Mouse (Mus musculus): ENCODE data around the gene Tspan31.
A peak's percentile ranks its signal among the peaks of the same experiment; 100 is the strongest.
"Not testable (repeated sequence)": the region's sequence is repeated elsewhere in the genome, so short reads cannot be mapped to it uniquely, and the experiment has no call there.

The Tspan31 gene

DNA sequence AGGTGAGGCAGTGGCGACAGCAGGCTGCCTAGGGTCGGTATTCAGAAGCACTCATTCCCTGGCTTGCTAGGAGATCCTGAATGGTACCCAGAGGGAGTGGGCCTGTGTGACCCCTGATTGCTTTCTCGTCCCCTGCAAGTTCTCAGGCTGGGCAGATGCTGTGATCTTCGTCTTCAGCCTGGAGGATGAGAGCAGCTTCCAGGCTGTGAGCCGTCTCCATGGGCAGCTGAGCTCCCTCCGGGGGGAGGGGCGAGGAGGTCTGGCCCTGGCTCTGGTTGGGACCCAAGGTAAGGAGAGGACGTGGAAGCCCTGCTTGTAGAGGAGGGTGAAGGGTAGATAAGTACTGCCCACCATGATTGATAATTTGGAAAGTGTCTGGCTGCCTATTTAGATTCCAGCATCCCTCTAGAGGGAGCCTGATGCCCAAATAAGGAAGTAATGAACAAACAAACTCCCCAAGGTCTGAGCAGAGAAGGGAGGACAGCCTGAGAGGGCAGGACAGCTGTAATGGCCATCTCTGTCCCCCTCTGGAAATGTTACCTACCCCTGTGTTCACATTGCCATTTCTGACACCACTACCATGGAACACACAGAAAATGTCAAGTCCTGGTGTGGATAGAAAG, 13.3 kb upstream of the Tspan31 start:
- DNase-seq (ENCODE audit: low spot score): no peak

DNA sequence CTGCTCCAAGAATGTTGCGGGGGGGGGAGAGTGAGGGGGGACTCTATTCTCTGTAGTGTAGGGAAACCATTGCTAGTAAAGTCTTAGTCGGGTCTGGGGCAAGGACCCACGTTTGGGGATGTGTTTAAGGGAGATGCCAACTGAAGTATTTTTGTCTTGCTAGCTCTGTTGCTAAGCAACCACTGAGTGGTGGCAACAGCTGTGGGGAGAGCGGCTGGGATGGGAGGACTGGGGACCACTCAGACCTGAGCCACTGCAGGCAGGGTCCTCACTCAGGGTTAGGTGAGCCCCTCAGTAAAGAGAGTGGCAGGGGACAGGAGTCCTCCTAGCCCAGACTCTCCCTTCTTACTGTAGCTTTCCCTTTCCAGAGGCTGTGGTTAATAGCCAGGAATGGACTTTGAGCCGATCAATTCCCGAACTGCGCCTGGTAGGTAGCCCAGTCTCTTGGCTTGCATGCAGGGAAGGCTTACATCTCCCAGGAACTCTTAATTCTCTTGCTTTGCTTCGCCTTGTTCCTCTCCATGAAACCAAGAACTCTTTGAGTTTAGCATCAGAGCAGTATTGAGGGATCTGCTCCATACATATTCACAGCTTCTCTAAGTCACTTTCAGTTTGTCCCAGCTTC, 12.0 kb upstream of the Tspan31 start:
- no peak for DNase-seq (ENCODE audit: low spot score)

DNA sequence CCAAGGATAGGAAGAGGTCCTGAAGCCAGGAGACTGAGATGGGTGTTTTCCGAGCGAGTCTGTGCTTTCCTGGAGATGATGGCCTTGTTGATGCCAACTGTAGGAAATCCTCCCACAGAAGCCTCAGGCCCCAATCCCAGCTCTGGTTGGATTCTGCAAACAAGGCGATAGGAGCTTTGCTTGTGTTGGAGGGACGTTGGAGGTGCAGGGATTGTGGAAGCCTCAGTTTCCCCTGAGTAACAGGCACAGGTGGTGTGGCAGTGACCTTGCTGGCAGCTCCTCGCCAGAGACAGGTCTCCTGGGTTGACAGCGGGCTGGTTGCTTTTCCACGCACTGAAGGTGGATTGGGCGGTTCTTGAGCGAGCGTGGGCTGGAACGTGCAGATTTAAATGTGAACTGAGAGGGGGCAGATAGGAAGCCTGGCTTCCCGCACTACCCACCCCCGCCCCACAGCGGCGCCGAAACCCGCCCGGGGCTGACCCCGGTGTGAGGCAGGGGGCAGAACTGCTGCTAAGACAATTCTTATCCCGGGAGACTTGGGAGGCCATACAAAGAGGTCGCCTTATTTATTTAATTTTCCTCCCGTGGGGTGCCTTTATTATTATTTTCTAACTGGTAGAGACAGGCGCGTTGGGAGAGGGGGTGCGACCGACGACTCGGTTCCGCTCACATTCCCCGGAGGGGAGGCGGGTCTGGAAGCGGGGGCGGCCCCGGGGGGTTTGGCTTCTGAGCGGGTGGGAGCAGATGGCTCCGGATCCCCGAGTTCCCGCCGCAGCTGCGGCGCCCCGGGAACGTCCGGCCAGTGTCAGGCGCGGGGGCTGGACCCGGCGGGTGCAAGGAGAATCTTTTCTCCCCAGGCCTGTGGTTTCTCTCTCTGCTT, 11.1 kb upstream of the Tspan31 start:
- DNase-seq (ENCODE audit: low spot score): no peak

DNA sequence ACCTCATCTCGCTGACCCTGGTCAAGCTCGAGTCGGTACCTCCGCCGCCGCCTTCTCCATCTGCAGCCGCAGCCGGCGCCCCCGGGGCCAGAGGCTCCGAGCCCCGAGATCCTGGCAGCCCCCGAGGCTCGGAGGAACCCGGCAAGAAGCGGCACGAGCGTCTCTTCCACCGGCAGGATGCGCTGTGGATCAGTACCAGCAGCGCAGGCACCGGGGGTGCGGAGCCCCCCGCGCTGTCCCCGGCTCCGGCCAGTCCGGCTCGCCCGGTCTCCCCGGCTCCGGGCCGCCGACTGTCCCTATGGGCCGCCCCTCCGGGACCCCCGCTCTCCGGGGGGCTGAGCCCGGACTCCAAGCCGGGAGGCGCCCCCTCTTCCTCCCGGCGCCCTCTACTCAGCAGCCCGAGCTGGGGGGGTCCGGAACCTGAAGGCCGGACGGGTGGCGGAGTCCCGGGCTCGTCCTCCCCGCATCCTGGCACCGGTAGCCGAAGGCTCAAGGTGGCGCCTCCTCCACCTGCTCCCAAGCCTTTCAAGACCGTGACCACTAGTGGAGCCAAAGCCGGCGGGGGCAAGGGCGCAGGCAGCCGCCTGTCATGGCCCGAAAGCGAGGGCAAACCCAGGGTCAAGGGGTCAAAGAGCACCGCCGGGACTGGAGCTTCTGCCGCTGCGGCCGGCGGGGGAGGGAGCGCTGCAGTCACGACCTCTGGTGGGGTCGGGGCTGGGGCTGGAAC, 9.8 kb upstream of the Tspan31 start:
- DNase-seq (ENCODE audit: low spot score): no peak

DNA sequence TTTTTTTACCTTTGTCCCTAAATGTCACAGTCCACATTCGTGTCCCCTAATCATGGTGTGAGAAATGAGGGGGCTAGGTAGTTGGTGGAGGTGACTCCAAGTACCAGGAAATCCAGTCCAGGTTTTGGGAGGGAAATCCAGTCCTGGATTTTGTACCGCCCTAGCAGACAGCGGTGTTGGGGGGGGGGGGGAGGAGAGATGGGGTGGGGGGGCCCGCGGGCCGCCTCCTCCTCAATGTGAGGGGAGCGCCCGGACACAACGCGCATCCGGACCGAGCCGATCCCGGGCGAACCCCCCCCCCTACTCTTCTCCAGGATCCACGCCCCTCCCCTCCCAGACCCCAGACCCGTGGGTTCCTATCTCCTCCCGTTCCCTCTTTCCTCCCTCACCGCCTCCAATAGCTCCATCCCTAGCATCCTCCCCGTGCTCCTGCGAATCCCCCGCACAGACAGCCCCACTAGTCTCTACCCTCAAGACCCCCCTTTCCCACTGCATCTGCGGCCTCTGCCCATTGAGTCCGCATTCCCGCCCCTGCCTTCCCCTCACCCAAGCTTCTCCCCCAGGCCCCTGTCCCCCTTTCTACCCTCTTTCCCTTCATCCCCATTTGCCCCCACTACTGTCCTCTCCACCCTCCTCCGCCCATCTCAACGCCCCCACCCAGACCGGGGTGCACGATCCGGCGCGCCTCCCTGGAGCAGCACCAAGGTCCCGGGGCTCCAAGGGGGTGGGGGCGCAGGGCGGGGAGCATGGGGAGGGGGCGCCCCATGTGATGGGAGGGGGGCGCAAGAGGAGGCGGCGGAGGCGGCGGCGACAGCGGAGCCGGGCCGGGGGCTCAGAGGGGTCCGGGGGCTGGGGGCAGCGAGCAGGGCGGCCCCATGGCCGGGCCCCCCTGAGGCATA, 8.9 kb upstream of the Tspan31 start:
- no peak for DNase-seq (ENCODE audit: low spot score)

DNA sequence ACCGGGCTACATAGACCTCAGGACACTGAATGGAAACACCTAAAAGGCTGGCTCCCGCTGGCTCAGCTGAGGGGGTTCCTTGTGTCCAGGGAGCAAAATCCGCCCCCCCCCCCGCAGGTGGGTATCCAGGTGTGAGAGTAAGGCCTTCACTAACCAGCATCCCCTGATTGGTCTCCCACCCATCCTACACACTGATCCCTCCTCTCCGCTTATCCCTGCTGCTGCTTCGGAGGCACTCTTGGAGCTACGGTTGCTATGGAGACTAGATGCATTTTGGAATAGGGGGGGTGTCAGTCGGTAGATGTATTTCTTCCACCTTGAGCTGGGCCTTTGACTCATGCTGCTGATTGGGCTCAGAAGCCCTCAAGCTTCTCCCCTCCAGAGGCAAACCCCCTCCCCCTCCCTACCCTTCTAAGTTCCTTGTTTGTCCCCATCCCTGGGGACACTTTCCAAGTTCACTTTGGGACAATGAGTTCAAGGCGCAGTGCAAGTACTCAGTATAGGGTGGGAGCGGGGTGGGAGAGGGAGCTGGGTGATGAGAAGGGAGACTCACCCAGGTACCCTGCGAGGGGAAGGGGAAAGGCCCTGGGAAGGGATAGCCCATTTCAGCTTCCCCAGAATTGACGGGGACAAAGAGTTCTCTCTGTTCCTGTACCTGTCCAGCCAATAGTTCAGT, 8.1 kb upstream of the Tspan31 start:
- no peak for DNase-seq (ENCODE audit: low spot score)

DNA sequence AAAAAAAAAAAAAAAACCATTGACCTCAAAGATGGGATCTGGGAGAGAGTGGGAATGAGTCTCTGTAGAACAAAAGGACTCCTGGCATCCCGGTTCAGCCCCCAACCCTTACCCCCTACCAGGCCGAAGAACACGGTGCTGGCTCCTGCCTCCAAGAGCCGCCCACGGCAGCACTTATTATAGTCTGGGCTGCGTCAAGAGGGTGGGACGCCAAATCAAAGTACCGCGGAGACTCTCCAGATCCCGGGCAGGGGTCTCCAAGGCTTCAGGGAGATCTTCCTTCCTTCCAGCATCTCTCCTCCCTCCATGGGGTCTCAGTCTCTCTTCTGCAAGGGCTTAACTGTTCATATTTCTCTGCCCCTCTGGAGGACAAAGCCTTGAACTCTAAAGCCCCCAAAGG, 7.5 kb upstream of the Tspan31 start:
- no peak for DNase-seq (ENCODE audit: low spot score)

DNA sequence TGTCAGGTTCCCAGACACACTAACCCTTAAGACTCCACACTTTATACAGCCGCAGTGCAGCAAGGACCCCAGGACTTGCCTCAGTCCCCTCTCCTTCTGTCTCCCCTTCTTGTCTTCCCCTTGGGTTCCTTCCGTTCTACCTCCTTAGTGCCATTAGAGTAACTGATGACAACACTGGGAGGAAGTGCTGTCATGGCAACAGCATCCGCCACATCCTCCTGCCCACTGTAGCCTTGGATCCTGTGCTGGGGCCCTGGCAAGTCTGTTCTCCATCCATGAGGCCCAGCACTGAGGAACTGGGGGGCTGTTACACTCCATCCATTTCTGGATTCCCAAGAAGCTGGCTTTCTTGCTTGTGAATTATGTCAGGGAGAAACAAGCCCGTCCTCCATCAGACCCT, 6.0 kb upstream of the Tspan31 start:
- DNase-seq (ENCODE audit: low spot score): no peak

DNA sequence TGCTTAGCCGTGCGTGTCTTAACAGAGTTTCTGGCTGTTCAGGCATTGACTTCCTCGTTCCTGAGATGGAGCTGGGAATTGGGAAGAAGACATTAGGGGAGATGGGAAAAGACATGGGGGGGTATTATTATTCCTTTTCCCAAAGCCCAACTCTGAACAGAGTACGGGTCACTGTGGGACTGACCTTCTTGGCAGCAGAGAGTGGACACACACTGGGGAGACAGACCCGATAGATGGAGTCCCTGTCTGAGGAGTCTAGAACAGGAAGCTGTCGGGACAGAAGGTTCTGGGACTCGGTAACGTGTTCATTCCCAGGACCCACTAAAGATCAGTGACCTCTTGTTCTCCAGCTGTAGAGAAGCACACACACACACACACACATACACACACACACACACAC, 5.6 kb upstream of the Tspan31 start:
- no peak for DNase-seq (ENCODE audit: low spot score)

DNA sequence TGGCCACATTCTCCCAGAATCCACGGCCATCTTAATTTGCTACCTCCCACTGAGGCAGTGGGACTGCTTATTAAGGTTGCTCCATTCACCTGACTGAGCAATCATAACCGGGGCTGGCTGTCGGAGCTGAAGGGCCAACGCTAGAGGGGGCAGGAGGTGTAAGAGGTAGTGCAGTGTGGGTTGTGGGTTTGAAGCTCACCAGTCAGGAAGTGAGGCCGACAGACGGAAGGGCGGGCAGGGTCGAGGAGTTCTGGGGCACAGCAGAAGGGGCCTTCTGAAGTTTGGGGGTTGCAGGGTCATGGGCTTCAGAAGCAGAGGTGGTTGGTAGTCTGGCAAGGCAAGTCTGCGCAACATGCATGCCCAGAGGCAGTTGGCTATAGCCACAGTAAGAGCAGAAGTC, 5.0 kb upstream of the Tspan31 start, which contains the start of gene Agap2:
Agap2 (plus strand) TSS at position 205 of the 400 bp plus-strand sequence.
- DNase-seq (ENCODE audit: low spot score): peak; percentile 64

DNA sequence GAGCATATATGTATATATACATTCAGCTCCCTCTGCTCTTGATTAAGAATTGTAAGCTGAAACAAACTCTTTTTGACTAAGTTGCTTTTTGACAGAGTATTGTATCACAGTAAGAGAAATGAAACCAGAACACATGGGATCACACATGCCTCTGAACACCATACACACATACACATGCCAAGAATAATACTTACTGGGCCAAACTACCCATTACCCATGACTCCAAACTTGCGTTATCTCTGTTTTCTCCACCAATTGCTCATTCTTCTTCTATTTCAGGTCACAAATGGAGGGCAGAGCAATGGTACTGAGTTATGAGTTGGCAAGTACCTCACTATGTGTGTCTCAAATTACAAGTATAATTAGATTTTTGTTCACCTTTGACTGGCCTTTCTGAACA, 3.9 kb upstream of the Tspan31 start:
- DNase-seq (ENCODE audit: low spot score): no peak

DNA sequence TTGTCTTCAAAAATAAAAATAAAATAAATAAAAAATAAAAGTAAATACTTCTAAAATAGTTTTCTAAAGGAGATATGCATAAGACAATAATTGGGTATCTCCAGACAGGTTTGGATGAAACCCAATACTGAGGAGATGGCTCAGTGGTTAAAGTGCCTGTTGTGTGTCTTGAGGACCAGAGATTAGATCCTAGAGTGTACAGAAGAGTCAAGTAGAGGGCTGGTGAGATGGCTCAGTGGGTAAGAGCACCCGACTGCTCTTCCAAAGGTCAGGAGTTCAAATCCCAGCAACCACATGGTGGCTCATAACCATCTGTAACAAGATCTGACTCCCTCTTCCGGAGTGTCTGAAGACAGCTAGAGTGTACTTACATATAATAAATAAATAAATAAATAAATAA, 2.9 kb upstream of the Tspan31 start:
- DNase-seq (ENCODE audit: low spot score): not testable (repeated sequence)

DNA sequence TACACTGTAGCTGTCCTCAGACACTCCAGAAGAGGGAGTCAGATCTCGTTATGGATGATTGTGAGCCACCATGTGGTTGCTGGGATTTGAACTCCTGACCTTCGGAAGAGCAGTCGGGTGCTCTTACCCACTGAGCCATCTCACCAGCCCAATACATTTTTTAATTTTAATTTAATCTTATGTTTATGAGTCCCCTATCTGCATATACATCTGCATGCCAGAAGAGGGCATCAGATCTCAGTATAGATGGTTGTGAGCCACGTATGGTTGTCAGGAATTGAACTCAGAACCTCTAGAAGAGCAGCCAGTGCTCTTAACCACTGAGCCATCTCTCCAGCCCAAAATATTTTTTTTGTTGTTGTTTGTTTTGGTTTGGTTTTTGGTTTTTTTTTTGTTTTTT, 2.2 kb upstream of the Tspan31 start:
- DNase-seq (ENCODE audit: low spot score): not testable (repeated sequence)

DNA sequence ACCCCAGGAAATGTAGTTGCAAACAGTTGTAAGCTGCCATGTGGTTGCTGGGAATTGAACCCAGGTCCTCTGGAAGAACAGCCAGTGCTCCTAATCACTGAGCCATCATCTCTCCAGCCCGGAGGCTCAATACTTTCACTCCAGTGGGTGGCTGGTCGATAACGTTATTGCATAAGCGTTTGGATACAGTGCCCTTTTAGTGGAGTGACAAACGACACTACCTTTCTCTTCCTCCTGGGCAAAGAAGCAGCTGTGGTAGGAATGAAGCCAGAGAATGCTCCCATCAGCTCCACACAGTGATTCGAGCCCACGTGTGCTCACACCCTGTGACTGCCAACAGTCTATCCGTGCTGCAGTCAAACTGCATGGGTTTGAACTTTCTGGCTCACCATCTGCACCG, 1.1 kb upstream of the Tspan31 start:
- no peak for DNase-seq (ENCODE audit: low spot score)

DNA sequence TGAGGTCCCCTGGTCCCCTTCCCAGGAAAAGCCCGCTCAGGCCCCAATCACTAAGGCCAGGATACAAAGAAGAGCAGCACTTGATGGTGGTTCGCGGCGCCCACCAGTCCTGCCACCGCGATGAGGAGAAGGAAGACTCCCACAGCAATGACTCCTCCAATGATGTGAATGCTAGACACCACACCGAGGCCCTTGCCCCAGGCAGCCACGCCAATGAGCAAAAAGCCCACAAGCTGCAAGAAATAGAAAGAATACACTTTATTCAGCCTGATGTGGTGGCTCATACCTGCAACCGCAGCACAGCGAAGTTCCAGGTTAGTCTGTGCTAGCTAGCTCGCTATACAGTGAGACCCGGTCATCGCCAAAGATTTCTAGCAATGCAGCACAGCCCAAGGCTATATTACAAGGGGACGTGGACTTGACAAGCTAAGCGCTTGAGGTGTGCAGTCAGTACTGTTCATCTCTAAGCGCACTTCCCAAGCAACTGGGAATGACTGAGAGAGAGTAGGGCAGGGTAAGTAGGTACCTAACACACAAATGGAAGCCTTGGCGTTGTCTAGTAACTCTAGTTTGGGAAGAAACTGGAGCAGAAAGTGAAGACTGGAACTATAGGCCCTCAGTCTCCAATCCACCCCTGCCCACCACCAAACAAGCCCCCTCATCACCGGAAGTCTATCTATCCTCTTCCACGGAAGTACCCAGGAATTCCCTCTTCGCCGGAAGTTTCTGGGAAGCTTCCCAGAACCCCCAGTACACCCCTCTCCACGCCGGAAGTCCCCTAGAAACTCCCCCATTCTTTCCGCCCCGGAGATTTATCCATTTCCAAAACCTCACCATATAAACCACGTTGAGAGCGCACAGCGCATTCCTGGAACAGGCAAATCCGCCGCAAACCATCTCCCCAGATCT, 529 bp downstream of the Tspan31 start:
- no peak for DNase-seq (ENCODE audit: low spot score)

DNA sequence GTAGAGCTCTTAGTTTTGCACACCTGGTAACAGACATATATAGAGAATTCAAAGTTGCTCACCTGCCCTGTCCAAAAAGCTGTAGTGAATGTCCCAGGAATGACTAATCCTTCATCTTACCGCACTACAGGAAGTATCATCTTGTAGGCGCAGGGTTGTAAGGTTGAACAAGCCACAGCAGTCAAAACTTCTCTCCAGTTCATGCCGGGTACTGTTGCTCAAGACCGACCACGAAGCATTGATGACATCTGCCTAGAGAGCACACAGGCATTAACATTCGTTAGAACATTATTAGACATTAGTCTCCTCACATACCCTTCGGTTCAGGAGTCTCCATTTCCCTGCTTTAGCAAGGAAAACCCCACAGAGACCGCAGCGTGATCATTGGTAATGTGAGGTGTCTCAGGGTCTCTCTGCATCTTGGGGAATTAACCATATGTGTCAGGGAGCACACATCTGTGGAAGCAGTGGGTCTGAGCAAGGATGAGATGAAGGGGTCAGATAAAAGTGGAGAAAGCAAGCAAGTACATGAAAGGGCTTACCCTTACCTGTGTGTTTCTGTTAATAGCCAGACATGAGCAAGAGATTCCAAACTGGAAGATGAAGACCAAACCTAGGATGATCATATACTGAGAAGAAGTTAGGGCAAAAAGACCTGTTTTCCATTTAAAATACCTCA, 1.6 kb downstream of the Tspan31 start:
- no peak for DNase-seq (ENCODE audit: low spot score)

DNA sequence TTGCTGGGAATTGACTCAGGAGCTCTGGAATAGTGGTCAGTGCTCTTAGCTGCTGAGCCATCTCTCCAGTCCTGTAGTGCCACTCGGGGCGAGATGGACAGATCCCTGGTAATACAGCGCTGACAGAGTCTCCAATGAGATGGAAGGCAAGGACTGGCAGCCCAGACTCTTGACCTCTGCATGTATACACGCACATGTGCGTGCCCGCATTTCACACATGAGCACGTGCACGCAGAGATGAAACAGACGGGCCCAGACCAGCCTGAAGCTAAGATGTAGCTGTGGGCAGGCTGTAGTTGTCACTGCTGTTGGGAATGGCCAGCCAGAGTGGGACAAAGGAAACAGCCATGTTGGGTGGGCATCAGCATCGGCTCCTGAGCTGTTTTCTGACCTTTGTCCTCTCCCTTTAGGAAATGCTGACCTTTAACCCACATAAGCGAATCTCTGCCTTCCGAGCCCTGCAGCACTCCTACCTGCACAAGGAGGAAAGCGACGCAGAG, 3.5 kb downstream of the Tspan31 start:
- DNase-seq (ENCODE audit: low spot score): no peak

DNA sequence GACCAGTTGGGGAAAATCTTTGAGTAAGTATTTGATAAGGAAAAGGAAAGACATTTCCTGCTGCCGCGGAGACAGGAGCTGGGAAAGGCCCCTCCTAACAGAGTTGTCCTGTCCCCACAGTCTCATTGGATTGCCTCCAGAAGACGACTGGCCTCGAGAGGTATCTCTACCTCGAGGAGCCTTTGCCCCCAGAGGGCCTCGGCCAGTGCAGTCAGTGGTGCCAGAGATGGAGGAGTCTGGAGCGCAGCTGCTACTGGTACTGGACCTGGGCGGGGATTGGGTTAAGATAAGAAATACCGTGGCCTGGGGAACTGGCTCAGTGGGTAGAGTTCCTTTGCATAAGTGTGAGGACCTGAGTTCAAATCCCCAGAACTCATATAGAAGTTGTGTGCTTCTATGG, 4.1 kb downstream of the Tspan31 start:
- no peak for DNase-seq (ENCODE audit: low spot score)

All from lung, postnatal 25 days (tissue).